Mouse (Mus musculus): Measurements from ENCODE around the gene Sh2b1.
A peak's percentile ranks its signal among the peaks of the same experiment; 100 is the strongest.

The Sh2b1 gene

GRCm38 (mm10) chr7:126424161-126424560 is 51.1 kb downstream of the Sh2b1 start:
- no peak for DNase-seq (ENCODE audit: low read depth in 2 of 2, low spot score in 2 of 2)

GRCm38 (mm10) chr7:126421756-126422155 is 53.5 kb downstream of the Sh2b1 start:
- DNase-seq (ENCODE audit: low read depth in 2 of 2, low spot score in 2 of 2), result peak in 1 of 2 experiments; percentile 6

- no peak for DNase-seq (ENCODE audit: low read depth in 2 of 2, low spot score in 2 of 2)
Observed at GRCm38 (mm10) chr7:126418496-126418895, 56.7 kb downstream of the Sh2b1 start.

- no peak for DNase-seq (ENCODE audit: low read depth in 2 of 2, low spot score in 2 of 2)
Observed at GRCm38 (mm10) chr7:126417606-126418005, 57.6 kb downstream of the Sh2b1 start.

- no peak for DNase-seq (ENCODE audit: low read depth in 2 of 2, low spot score in 2 of 2)
Observed at GRCm38 (mm10) chr7:126417045-126417444, 58.2 kb downstream of the Sh2b1 start.

Measured in CD8-positive naive resting alpha-beta T cell, adult 2 months (primary cell).